15 mouse cellular contexts compared by ENCODE assay signal in the genomic region with DNA sequence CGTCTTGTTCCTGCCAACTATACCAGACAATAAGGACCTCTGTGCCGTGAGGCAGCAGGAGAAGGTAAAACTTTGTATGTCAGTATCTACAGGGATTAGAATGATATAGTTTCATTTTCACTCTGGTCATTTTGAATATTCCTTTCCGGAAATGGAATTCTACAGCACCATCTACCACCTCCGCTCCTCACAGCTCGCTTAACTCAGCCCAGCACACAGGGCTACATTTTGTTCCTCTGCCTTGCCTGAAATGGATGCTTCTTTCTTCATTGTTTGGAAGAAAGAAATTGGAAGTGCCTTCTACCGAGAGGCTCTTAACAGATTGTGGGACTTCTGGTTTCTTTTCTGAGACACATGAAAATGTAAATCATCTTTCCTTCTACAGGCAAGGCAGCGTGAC.
A peak's percentile ranks its signal among the peaks of the same experiment; 100 is the strongest.
DNase-seq lines count a peak whose midpoint lies in the region; ATAC-seq lines count a peak whose summit lies in the region.
"Had no signal": no experiment of that assay in that cellular context is flagged by ENCODE, and none has a peak within 500 bp of the region (broad histone marks: within the 10 kb centered on the region; RNA-seq: fewer than 3 reads in every experiment).

No protein-coding gene starts in this region.

- H3K9me3 ChIP-seq in forebrain, embryonic 12.5 days = no peaks in the 10 kb centered on the region
- no peaks in the 10 kb centered on the region for H3K9me3 ChIP-seq in forebrain, embryonic 11.5 days (ENCODE audit: control insufficient read depth, low read length)
- H3K9me3 ChIP-seq in forebrain, embryonic 16.5 days (ENCODE audit: control insufficient read depth, low read length) = no peaks in the 10 kb centered on the region
- H3K9me3 ChIP-seq in hindbrain, embryonic 11.5 days (ENCODE audit: control insufficient read depth, low read length) = no peaks in the 10 kb centered on the region
- H3K9me3 ChIP-seq: limb, embryonic 12.5 days had no signal

- H3K27ac ChIP-seq in forebrain, embryonic 12.5 days = no peak overlapping the region
- no peak overlapping the region for H3K27ac ChIP-seq in forebrain, embryonic 11.5 days (ENCODE audit: low read depth, low read length)
- H3K27ac ChIP-seq in forebrain, embryonic 16.5 days (ENCODE audit: low read length) = no peak overlapping the region
- H3K27ac ChIP-seq in hindbrain, embryonic 11.5 days (ENCODE audit: low read depth, low read length) = no peak overlapping the region
- H3K27ac ChIP-seq: limb, embryonic 12.5 days had no signal

- intact Hi-C loops in left cerebral cortex, postnatal 14 days (cut with DNase I) = loop anchor here (5.0 kb wide), 1 partner anchor 218 kb away; a partner anchor contains a TSS
- intact Hi-C loops in left cerebral cortex, postnatal 10 days (cut with DNase I) = loop anchor here (2.0 to 10.0 kb wide), 4 partner anchors 64 to 488 kb away; a partner anchor contains a TSS

- H3K36me3 ChIP-seq in forebrain, embryonic 12.5 days (replicated peaks) = no peaks in the 10 kb centered on the region
- no peaks in the 10 kb centered on the region for H3K36me3 ChIP-seq in forebrain, embryonic 11.5 days (ENCODE audit: control insufficient read depth, insufficient read depth, low read length)
- H3K36me3 ChIP-seq in forebrain, embryonic 16.5 days (ENCODE audit: control insufficient read depth, insufficient read depth) = no peaks in the 10 kb centered on the region
- H3K36me3 ChIP-seq in hindbrain, embryonic 11.5 days (ENCODE audit: control insufficient read depth, insufficient read depth, low read length) = no peaks in the 10 kb centered on the region
- H3K36me3 ChIP-seq: limb, embryonic 12.5 days had no signal

- H3K4me2 ChIP-seq in forebrain, embryonic 12.5 days = 0 out of 2 replicates have a peak overlapping the region, but pooled peaks have one; percentile 4
- no peak overlapping the region for H3K4me2 ChIP-seq in forebrain, embryonic 11.5 days (ENCODE audit: low read depth, low read length, severe bottlenecking)
- H3K4me2 ChIP-seq in forebrain, embryonic 16.5 days (ENCODE audit: low read length) = peak overlapping the region; percentile 19; the same call in 1 of the 2 replicates
- no peak overlapping the region for H3K4me2 ChIP-seq in hindbrain, embryonic 11.5 days (replicated peaks; ENCODE audit: low read depth, low read length)
- H3K4me2 ChIP-seq: limb, embryonic 12.5 days had no signal

- WGBS in forebrain, embryonic 12.5 days = 47% methylated on average over 7 of the region's 7 CpGs
- WGBS in forebrain, embryonic 11.5 days = 46% methylated on average over 7 of the region's 7 CpGs
- 28% methylated on average over 7 of the region's 7 CpGs for whole genome bisulfite sequencing in forebrain, embryonic 16.5 days
- 67% methylated on average over 7 of the region's 7 CpGs for WGBS in hindbrain, embryonic 11.5 days

- no peaks in the 10 kb centered on the region for H3K4me1 ChIP-seq in forebrain, embryonic 12.5 days
- H3K4me1 ChIP-seq in forebrain, embryonic 11.5 days (replicated peaks; ENCODE audit: control insufficient read depth, insufficient read depth, low read length) = no peaks in the 10 kb centered on the region
- H3K4me1 ChIP-seq in forebrain, embryonic 16.5 days (replicated peaks; ENCODE audit: control insufficient read depth, insufficient read depth, low read length) = no peaks in the 10 kb centered on the region
- H3K4me1 ChIP-seq in hindbrain, embryonic 11.5 days (replicated peaks; ENCODE audit: control insufficient read depth, insufficient read depth, low read length) = no peaks in the 10 kb centered on the region
- H3K4me1 ChIP-seq: limb, embryonic 12.5 days had no signal

- H3K9ac ChIP-seq in forebrain, embryonic 12.5 days = no peak overlapping the region
- H3K9ac ChIP-seq in forebrain, embryonic 11.5 days (ENCODE audit: low read length) = no peak overlapping the region
- H3K9ac ChIP-seq in forebrain, embryonic 16.5 days (replicated peaks; ENCODE audit: low read depth, low read length) = no peak overlapping the region
- H3K9ac ChIP-seq in hindbrain, embryonic 11.5 days (ENCODE audit: low read depth, low read length) = no peak overlapping the region
- H3K9ac ChIP-seq: limb, embryonic 12.5 days; liver, postnatal 0 days had no signal

- DNase-seq in forebrain, embryonic 11.5 days (ENCODE audit: low spot score) = no peak
- DNase-seq in left cerebral cortex, postnatal 14 days (ENCODE audit: low spot score in 2 of 2) = peak; percentile 2 to 5
- no peak for DNase-seq in left cerebral cortex, postnatal 10 days (ENCODE audit: extremely low spot score in 1 of 2, low spot score in 2 of 2)
- DNase-seq in A20 (ENCODE audit: low read depth, low spot score) = peak; percentile 7
- DNase-seq in retina, embryonic 14.5 days (ENCODE audit: low spot score) = no peak
- no peak for DNase-seq in hindbrain, embryonic 11.5 days (ENCODE audit: low spot score)
- DNase-seq: adrenal gland, adult 8-10 months; kidney, adult 9 months; liver, postnatal 0 days; spleen, adult 18-20 months; thymus, postnatal 14 days had no signal

- no peaks in the 10 kb centered on the region for H3K27me3 ChIP-seq in forebrain, embryonic 12.5 days
- H3K27me3 ChIP-seq in forebrain, embryonic 11.5 days (ENCODE audit: control insufficient read depth, insufficient read depth, low read length) = no peaks in the 10 kb centered on the region
- H3K27me3 ChIP-seq in forebrain, embryonic 16.5 days (replicated peaks; ENCODE audit: control insufficient read depth, insufficient read depth, low read length) = no peaks in the 10 kb centered on the region
- H3K27me3 ChIP-seq in hindbrain, embryonic 11.5 days (ENCODE audit: control insufficient read depth, insufficient read depth, low read length) = no peaks in the 10 kb centered on the region

- no peak for ATAC-seq in forebrain, embryonic 12.5 days (ENCODE audit: low FRiP score)
- no peak for ATAC-seq in forebrain, embryonic 11.5 days (replicated peaks; ENCODE audit: low FRiP score)
- no peak for ATAC-seq in forebrain, embryonic 16.5 days
- no peak for ATAC-seq in hindbrain, embryonic 11.5 days (ENCODE audit: low FRiP score)
- ATAC-seq: liver, postnatal 0 days; Patski had no signal

- no peak overlapping the region for H3K4me3 ChIP-seq in forebrain, embryonic 12.5 days (replicated peaks)
- H3K4me3 ChIP-seq in forebrain, embryonic 11.5 days (ENCODE audit: low read depth, low read length) = no peak overlapping the region
- no peak overlapping the region for H3K4me3 ChIP-seq in forebrain, embryonic 16.5 days (replicated peaks; ENCODE audit: low read length)
- H3K4me3 ChIP-seq in hindbrain, embryonic 11.5 days (ENCODE audit: low read depth, low read length) = no peak overlapping the region
- H3K4me3 ChIP-seq: limb, embryonic 12.5 days had no signal

Comparison
In these comparisons a context has a peak if more than half of its experiments do, and no peak if none do; other contexts are left out.
1. H3K4me2 ChIP-seq: peak in forebrain, embryonic 12.5 days (single experiment) and forebrain, embryonic 16.5 days (single experiment); none in forebrain, embryonic 11.5 days (single experiment) and hindbrain, embryonic 11.5 days (single experiment).
2. DNase-seq: peak in left cerebral cortex, postnatal 14 days (2 of 2) and A20 (single experiment); none in forebrain, embryonic 11.5 days (single experiment), left cerebral cortex, postnatal 10 days (0 of 2), retina, embryonic 14.5 days (single experiment) and hindbrain, embryonic 11.5 days (single experiment).